Mouse (Mus musculus) C2C12 (cell line): ENCODE results near the gene Kdm2a.

Source experiments
- CEBPB ChIP-seq: IDR thresholded peaks from one replicate; pipeline ENCODE4 v1.6.1; 2011; ENCODE audit warnings: low read depth, mild to moderate bottlenecking, control low read depth, moderate library complexity
- CTCF ChIP-seq: IDR thresholded peaks from one replicate; pipeline ENCODE4 v1.5.1; 2011; ENCODE audit not compliant: control insufficient read depth, insufficient read depth, insufficient read length
- MAX ChIP-seq: IDR thresholded peaks from one replicate; pipeline ENCODE4 v1.6.1; 2011; ENCODE audit warnings: mild to moderate bottlenecking, control low read depth
- MYOD1 ChIP-seq: IDR thresholded peaks from one replicate; pipeline ENCODE4 v1.6.1; 2011; ENCODE audit warnings: low read depth; ENCODE audit not compliant: control insufficient read depth, insufficient read length

DNA sequence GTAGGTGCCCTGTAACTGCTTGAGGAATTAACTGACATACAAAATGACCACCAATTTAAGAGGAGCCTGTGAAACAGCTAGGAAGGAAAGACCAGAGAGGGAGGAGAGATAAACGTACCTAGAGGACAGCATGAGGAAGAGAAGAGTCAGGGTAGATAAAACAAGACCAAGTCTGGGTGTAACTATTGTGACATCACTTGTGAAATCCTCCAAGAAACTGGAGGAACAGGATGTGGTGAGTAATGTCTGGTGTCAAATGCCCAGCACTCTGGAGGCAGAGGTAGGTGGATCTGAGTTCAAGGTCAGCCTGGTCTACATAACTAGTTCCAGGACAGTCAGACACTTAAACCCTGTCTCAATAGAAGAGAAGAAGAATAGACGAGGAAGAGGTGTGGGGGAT, 11.0 kb upstream of the Kdm2a start:
- TF ChIP-seq CTCF, result no peak
- TF ChIP-seq MAX, result no peak
- peak; percentile 54 for TF ChIP-seq CEBPB
- TF ChIP-seq MYOD1, result no peak
